Mouse (Mus musculus): ENCODE measurements at regions not wholly inside any gene's neighbourhood (a gene's known extent, or its start where the extent isn't known, plus 50 kb on each side); places are given as distances from the start of the nearest gene placed in this dataset.

- DNase-seq = no peak
Observed at GRCm38 (mm10) chr4:89082838-89083237, 54.1 kb upstream of the Mtap start.

- DNase-seq = no peak
Observed at GRCm38 (mm10) chr4:89078485-89078884, 58.4 kb upstream of the Mtap start.

GRCm38 (mm10) chr4:89074705-89075104, 62.2 kb upstream of the Mtap start:
- DNase-seq = no peak

- no peak for DNase-seq
Observed at GRCm38 (mm10) chr4:89070430-89070829, 66.5 kb upstream of the Mtap start.

GRCm38 (mm10) chr4:89064401-89064800, 72.5 kb upstream of the Mtap start:
- no peak for DNase-seq

GRCm38 (mm10) chr4:89062384-89062783, 74.5 kb upstream of the Mtap start:
- no peak for DNase-seq

- no peak for DNase-seq
Observed at GRCm38 (mm10) chr4:89061619-89062018, 75.3 kb upstream of the Mtap start.

- DNase-seq = no peak
Observed at GRCm38 (mm10) chr4:89057573-89057972, 79.3 kb upstream of the Mtap start.

GRCm38 (mm10) chr4:89057135-89057534, 79.8 kb upstream of the Mtap start:
- no peak for DNase-seq

- no peak for DNase-seq
Observed at GRCm38 (mm10) chr4:89055969-89056368, 81.0 kb upstream of the Mtap start.

- no peak for DNase-seq
Observed at GRCm38 (mm10) chr4:89053606-89054005, 83.3 kb upstream of the Mtap start.

GRCm38 (mm10) chr4:89051897-89052296, 85.0 kb upstream of the Mtap start:
- no peak for DNase-seq

GRCm38 (mm10) chr4:89050551-89051199, 86.2 kb upstream of the Mtap start:
- no peak for DNase-seq

- no peak for DNase-seq
Observed at GRCm38 (mm10) chr4:89049592-89050440, 87.1 kb upstream of the Mtap start.

GRCm38 (mm10) chr4:89044516-89044915, 92.4 kb upstream of the Mtap start:
- DNase-seq = no peak

- no peak for DNase-seq
Observed at GRCm38 (mm10) chr4:89043982-89044381, 92.9 kb upstream of the Mtap start.

GRCm38 (mm10) chr4:89040856-89041255, 96.1 kb upstream of the Mtap start:
- peak; percentile 17 to 27 for DNase-seq

- no peak for DNase-seq
Observed at GRCm38 (mm10) chr4:89038906-89039305, 98.0 kb upstream of the Mtap start.

GRCm38 (mm10) chr4:89038135-89038534, 98.8 kb upstream of the Mtap start:
- no peak for DNase-seq

- no peak for DNase-seq
Observed at GRCm38 (mm10) chr4:89034822-89035221, 102.1 kb upstream of the Mtap start.

GRCm38 (mm10) chr4:89034299-89034698, 102.6 kb upstream of the Mtap start:
- DNase-seq = no peak

- no peak for DNase-seq
Observed at GRCm38 (mm10) chr4:89012681-89013353, 124.1 kb upstream of the Mtap start.

- no peak for DNase-seq
Observed at GRCm38 (mm10) chr4:89008561-89008960, 128.4 kb upstream of the Mtap start.

- no peak for DNase-seq
Observed at GRCm38 (mm10) chr4:89001470-89001869, 121.5 kb upstream of the Ifne start.
